Comparison of ENCODE assay signal across 17 mouse cellular contexts in genomic region chr11:74826702-74827101, GRCm38 (mm10). TPM values are rescaled to one million over a fixed set of nuclear protein-coding genes. Genes with fewer than 3 reads are reported as not detected.
DNase-seq lines count a peak whose midpoint lies in the region; ATAC-seq and TF ChIP-seq lines count a peak whose summit lies in the region.
"Had no signal": no experiment of that assay in that cellular context is flagged by ENCODE, and none has a peak within 500 bp of the region (broad histone marks: within the 10 kb centered on the region; RNA-seq: fewer than 3 reads in every experiment).

No protein-coding gene starts in this region.

- H3K27ac ChIP-seq in spleen, adult 2 months (ENCODE audit: insufficient read depth, low read length): 0 out of 2 replicates have a peak overlapping the region, but pooled peaks have one; percentile 2
- peak overlapping the region; percentile 74 for H3K27ac ChIP-seq in liver, embryonic 16.5 days (ENCODE audit: low read length)
- H3K27ac ChIP-seq: embryonic facial prominence, embryonic 15.5 days; forebrain, embryonic 12.5 days; heart, embryonic 13.5 days; midbrain, embryonic 12.5 days had no signal

- no peak for TF ChIP-seq POLR2A in spleen, adult 2 months (IDR thresholded peaks at IDR 0.05; ENCODE audit: low read depth, low read length)

- H3K9me3 ChIP-seq in liver, embryonic 16.5 days (replicated peaks; ENCODE audit: control insufficient read depth, low read length): no peaks in the 10 kb centered on the region
- H3K9me3 ChIP-seq: embryonic facial prominence, embryonic 15.5 days; forebrain, embryonic 12.5 days; heart, embryonic 13.5 days; midbrain, embryonic 12.5 days had no signal

- no peaks in the 10 kb centered on the region for H3K27me3 ChIP-seq in spleen, adult 2 months (ENCODE audit: control insufficient read depth, insufficient read depth, low read length)
- no peaks in the 10 kb centered on the region for H3K27me3 ChIP-seq in liver, embryonic 16.5 days (ENCODE audit: control insufficient read depth, insufficient read depth, low read depth, low read length)
- H3K27me3 ChIP-seq: embryonic facial prominence, embryonic 15.5 days; forebrain, embryonic 12.5 days; heart, embryonic 13.5 days; Patski had no signal

- peaks cover 21% of the 10 kb centered on the region for H3K4me1 ChIP-seq in spleen, adult 2 months (ENCODE audit: control insufficient read depth, insufficient read depth, insufficient read length)
- H3K4me1 ChIP-seq in liver, embryonic 16.5 days (ENCODE audit: control insufficient read depth, low read depth, low read length): peaks cover 47% of the 10 kb centered on the region

- 92% methylated on average over 5 of the region's 5 CpGs for WGBS in spleen, adult 2 months
- WGBS in liver, embryonic 16.5 days (ENCODE audit: insufficient replicate concordance): 65% methylated on average over 5 of the region's 5 CpGs

- ATAC-seq in liver, embryonic 16.5 days (ENCODE audit: low read depth): no peak
- ATAC-seq: inflammation-experienced regulatory T-cells, adult 6 months; Patski had no signal

- peak; percentile 18 for DNase-seq in cerebellum, adult 9-10 months
- DNase-seq in cerebellum, adult 9-11 months: no peak
- DNase-seq in spleen, adult 2 months (ENCODE audit: low read depth in 1 of 2, low spot score in 2 of 2): no peak
- DNase-seq in spleen, adult 12 weeks (ENCODE audit: low spot score): no peak
- DNase-seq in layer of hippocampus, postnatal 14 days (ENCODE audit: low spot score in 2 of 2): no peak
- no peak for DNase-seq in spleen, adult 18-20 months
- DNase-seq in T-cell, adult 2 months (ENCODE audit: low spot score): no peak
- DNase-seq: cerebellum, adult 18-20 months; layer of hippocampus, adult 9-11 months; lung, adult 2 months had no signal

- no peak overlapping the region; the same call in 1 of the 2 replicates for H3K4me2 ChIP-seq in liver, embryonic 16.5 days (ENCODE audit: low read depth, low read length)
- H3K4me2 ChIP-seq: embryonic facial prominence, embryonic 15.5 days; forebrain, embryonic 12.5 days; heart, embryonic 13.5 days; midbrain, embryonic 12.5 days had no signal

- TF ChIP-seq CTCF in spleen, adult 2 months (IDR thresholded peaks at IDR 0.05; ENCODE audit: extremely low read depth, insufficient read depth, insufficient read length, insufficient replicate concordance): no peak

- H3K9ac ChIP-seq in liver, embryonic 16.5 days (ENCODE audit: low read depth, low read length): no peak overlapping the region
- H3K9ac ChIP-seq: embryonic facial prominence, embryonic 15.5 days; forebrain, embryonic 12.5 days; heart, embryonic 13.5 days; midbrain, embryonic 12.5 days had no signal

- H3K36me3 ChIP-seq in spleen, adult 2 months (ENCODE audit: control insufficient read depth, insufficient read depth, low read length): no peaks in the 10 kb centered on the region
- no peaks in the 10 kb centered on the region; the same call in 1 of the 2 replicates for H3K36me3 ChIP-seq in liver, embryonic 16.5 days (ENCODE audit: control insufficient read depth, insufficient read depth)
- H3K36me3 ChIP-seq: embryonic facial prominence, embryonic 15.5 days; forebrain, embryonic 12.5 days had no signal

- H3K4me3 ChIP-seq in spleen, adult 2 months (ENCODE audit: extremely low read depth, insufficient read depth, insufficient read length): no peak overlapping the region
- no peak overlapping the region for H3K4me3 ChIP-seq in liver, embryonic 16.5 days (ENCODE audit: low read depth, low read length)
- H3K4me3 ChIP-seq: embryonic facial prominence, embryonic 15.5 days; forebrain, embryonic 12.5 days; heart, embryonic 13.5 days; midbrain, embryonic 12.5 days had no signal

RNA-seq across cellular contexts. Expression of gene Mnt, which starts 4.0 kb away (rescaled TPM):
- polyA plus RNA-seq in spleen, adult 2 months (2012; rRNA removed): 25.2 and 31.8 TPM in 2 replicates
- 0.90 and 1.2 TPM in 2 replicates for polyA plus RNA-seq in liver, embryonic 16.5 days (2015; fragmentation: Nextera tagmentation; extraction: Ambion mirVana)
- total RNA-seq in layer of hippocampus, postnatal 14 days (2021): 10 to 100 TPM; 28.4 to 29.6 TPM

RNA-seq across cellular contexts. Expression of gene Mettl16, which starts 56.1 kb away (rescaled TPM):
- polyA plus RNA-seq in spleen, adult 2 months (2012; rRNA removed): 3.2 and 3.9 TPM in 2 replicates
- polyA plus RNA-seq in liver, embryonic 16.5 days (2015; fragmentation: Nextera tagmentation; extraction: Ambion mirVana): 15.5 and 16.6 TPM in 2 replicates
- 10 to 100 TPM; 18.1 to 26.4 TPM for total RNA-seq in layer of hippocampus, postnatal 14 days (2021)

Comparison
In these comparisons a context has a peak if more than half of its experiments do, and no peak if none do; other contexts are left out.
1. RNA of gene Mnt, which starts 4.0 kb away (polyA plus RNA-seq): 25.2 to 31.8 TPM in spleen, adult 2 months; 0.90 to 1.2 TPM in liver, embryonic 16.5 days; every median in the first group is over 10 times any median in the second.